Mouse (Mus musculus) large intestine, adult 2 months (tissue): Measurements from ENCODE around the gene 1700037H04Rik. TPM values are rescaled to one million over a fixed set of nuclear protein-coding genes. Genes with fewer than 3 reads are reported as not detected.

Source experiments
- polyA plus RNA-seq: library from polyadenylated mRNA; depleted of rRNA; stranded (reverse); fragments of >200 nt; gene quantifications from 2 replicates; pipeline ENCODE4 v1.2.3, GENCODE M21; 2012; rRNA removed

Gene 1700037H04Rik
- polyA plus RNA-seq, 1 experiment: 59.4 TPM

Other genes with a start within 250 kb of the 1700037H04Rik start
- 13.6 and 15.4 TPM in 2 replicates for gene Gfra4, start 117.0 kb downstream of the 1700037H04Rik start, polyA plus RNA-seq
- gene Adam33, start 96.3 kb downstream of the 1700037H04Rik start, polyA plus RNA-seq: 16.3 and 22.0 TPM in 2 replicates
- gene Siglec1, start 73.3 kb downstream of the 1700037H04Rik start, polyA plus RNA-seq: 1.2 and 3.0 TPM in 2 replicates
- 2.0 and 3.2 TPM in 2 replicates for gene Hspa12b, start 32.8 kb downstream of the 1700037H04Rik start, polyA plus RNA-seq
- not detected in 2 replicates for gene Gm11037, start 26.6 kb downstream of the 1700037H04Rik start, polyA plus RNA-seq
- 48.3 and 64.6 TPM in 2 replicates for gene Cenpb, start 20.0 kb upstream of the 1700037H04Rik start, polyA plus RNA-seq
- gene Cdc25b, start 26.9 kb upstream of the 1700037H04Rik start, polyA plus RNA-seq: 35.6 and 37.3 TPM in 2 replicates
- 7.6 and 9.2 TPM in 2 replicates for gene Spef1, start 27.2 kb upstream of the 1700037H04Rik start, polyA plus RNA-seq
- 66.7 and 70.3 TPM in 2 replicates for gene Ap5s1, start 47.0 kb upstream of the 1700037H04Rik start, polyA plus RNA-seq
- gene Mavs, start 74.0 kb upstream of the 1700037H04Rik start, polyA plus RNA-seq: 66.1 and 99.3 TPM in 2 replicates
- gene Pank2, start 102.4 kb upstream of the 1700037H04Rik start, polyA plus RNA-seq: 16.7 and 17.4 TPM in 2 replicates
- gene Rnf24, start 192.8 kb upstream of the 1700037H04Rik start, polyA plus RNA-seq: 2.9 and 5.8 TPM in 2 replicates